Mouse (Mus musculus): ENCODE measurements around the gene Igf1r. TPM values are rescaled to one million over a fixed set of nuclear protein-coding genes. Genes with fewer than 3 reads are reported as not detected.

The Igf1r gene
- polyA plus RNA-seq, 1 experiment from 2014 or later = 28.5 TPM

- no peaks in the 10 kb centered on the region for H3K9me3 ChIP-seq
- no peak overlapping the region for H3K4me2 ChIP-seq (replicated peaks)
- peaks cover 12% of the 10 kb centered on the region; the same call in 1 of the 2 replicates for H3K36me3 ChIP-seq
- no peak overlapping the region for H3K27ac ChIP-seq (replicated peaks)
- WGBS = 71% methylated on average over 6 of the region's 6 CpGs
- no peak overlapping the region for H3K4me3 ChIP-seq
- no peaks in the 10 kb centered on the region for H3K27me3 ChIP-seq
- no peak overlapping the region for H3K9ac ChIP-seq (replicated peaks)
- ATAC-seq (replicated peaks) = no peak
- H3K4me1 ChIP-seq = peaks cover 15% of the 10 kb centered on the region; the same call in 1 of the 2 replicates
Observed at GRCm38 (mm10) chr7:68012123-68012474, 59.5 kb downstream of the Igf1r start.

- no peak overlapping the region for H3K9ac ChIP-seq (replicated peaks)
- no peaks in the 10 kb centered on the region for H3K27me3 ChIP-seq
- H3K9me3 ChIP-seq = no peaks in the 10 kb centered on the region
- peaks cover 7% of the 10 kb centered on the region; the same call in 1 of the 2 replicates for H3K36me3 ChIP-seq
- peaks cover 15% of the 10 kb centered on the region; the same call in 1 of the 2 replicates for H3K4me1 ChIP-seq
- no peak overlapping the region for H3K4me3 ChIP-seq
- H3K4me2 ChIP-seq (replicated peaks) = no peak overlapping the region
- no peak for ATAC-seq (replicated peaks)
- 83% methylated on average over 3 of the region's 3 CpGs for whole genome bisulfite sequencing
- H3K27ac ChIP-seq (replicated peaks) = no peak overlapping the region
Observed at GRCm38 (mm10) chr7:68014495-68014894, 61.9 kb downstream of the Igf1r start.

GRCm38 (mm10) chr7:68015404-68015803 is 62.8 kb downstream of the Igf1r start:
- no peaks in the 10 kb centered on the region for H3K9me3 ChIP-seq
- no peak for ATAC-seq (replicated peaks)
- H3K36me3 ChIP-seq = peaks cover 7% of the 10 kb centered on the region; the same call in 1 of the 2 replicates
- WGBS = 99% methylated on average over 3 of the region's 3 CpGs
- H3K4me2 ChIP-seq (replicated peaks) = no peak overlapping the region
- H3K27ac ChIP-seq (replicated peaks) = no peak overlapping the region
- no peak overlapping the region for H3K4me3 ChIP-seq
- H3K4me1 ChIP-seq = peaks cover 15% of the 10 kb centered on the region; the same call in 1 of the 2 replicates
- H3K27me3 ChIP-seq = no peaks in the 10 kb centered on the region
- H3K9ac ChIP-seq (replicated peaks) = no peak overlapping the region

GRCm38 (mm10) chr7:68018038-68018437 is 65.4 kb downstream of the Igf1r start:
- no peaks in the 10 kb centered on the region for H3K9me3 ChIP-seq
- WGBS = 79% methylated on average over 4 of the region's 4 CpGs
- no peak overlapping the region for H3K9ac ChIP-seq (replicated peaks)
- H3K36me3 ChIP-seq = peaks cover 7% of the 10 kb centered on the region; the same call in 1 of the 2 replicates
- no peak overlapping the region for H3K4me2 ChIP-seq (replicated peaks)
- H3K27me3 ChIP-seq = no peaks in the 10 kb centered on the region
- no peaks in the 10 kb centered on the region for H3K4me1 ChIP-seq
- ATAC-seq (replicated peaks) = no peak
- no peak overlapping the region for H3K27ac ChIP-seq (replicated peaks)
- H3K4me3 ChIP-seq = no peak overlapping the region

GRCm38 (mm10) chr7:68020556-68020955 is 67.9 kb downstream of the Igf1r start:
- H3K9me3 ChIP-seq = no peaks in the 10 kb centered on the region
- H3K36me3 ChIP-seq = peaks cover 7% of the 10 kb centered on the region; the same call in 1 of the 2 replicates
- no peak overlapping the region for H3K4me3 ChIP-seq
- peaks cover 6% of the 10 kb centered on the region for H3K4me1 ChIP-seq
- no peaks in the 10 kb centered on the region for H3K27me3 ChIP-seq
- no peak overlapping the region for H3K27ac ChIP-seq (replicated peaks)
- H3K4me2 ChIP-seq (replicated peaks) = no peak overlapping the region
- WGBS = 88% methylated on average over 2 of the region's 2 CpGs
- ATAC-seq (replicated peaks) = no peak
- H3K9ac ChIP-seq (replicated peaks) = no peak overlapping the region

- no peak overlapping the region for H3K9ac ChIP-seq (replicated peaks)
- H3K27ac ChIP-seq (replicated peaks) = no peak overlapping the region
- no peak overlapping the region for H3K4me3 ChIP-seq
- ATAC-seq (replicated peaks) = no peak
- WGBS = 79% methylated on average over 2 of the region's 2 CpGs
- peaks cover 16% of the 10 kb centered on the region for H3K4me1 ChIP-seq
- no peaks in the 10 kb centered on the region for H3K9me3 ChIP-seq
- H3K4me2 ChIP-seq (replicated peaks) = no peak overlapping the region
- no peaks in the 10 kb centered on the region for H3K27me3 ChIP-seq
- no peaks in the 10 kb centered on the region; the same call in 1 of the 2 replicates for H3K36me3 ChIP-seq
Observed at GRCm38 (mm10) chr7:68021741-68022140, 69.1 kb downstream of the Igf1r start.

GRCm38 (mm10) chr7:68022188-68022587 is 69.6 kb downstream of the Igf1r start:
- 88% methylated on average over 6 of the region's 6 CpGs for whole genome bisulfite sequencing
- Histone ChIP-seq H3K27ac (replicated peaks) (no peak overlapping the region), H3K36me3 (no peaks in the 10 kb centered on the region; the same call in 1 of the 2 replicates), H3K4me2 (replicated peaks) (no peak overlapping the region), H3K4me3 (no peak overlapping the region), H3K9me3 (no peaks in the 10 kb centered on the region), H3K4me1 (peaks cover 16% of the 10 kb centered on the region), H3K9ac (replicated peaks) (no peak overlapping the region), H3K27me3 (no peaks in the 10 kb centered on the region)
- ATAC-seq (replicated peaks) = no peak

GRCm38 (mm10) chr7:68023882-68024281 is 71.3 kb downstream of the Igf1r start:
- H3K9ac ChIP-seq (replicated peaks) = no peak overlapping the region
- no peak overlapping the region for H3K4me3 ChIP-seq
- no peak for ATAC-seq (replicated peaks)
- no peak overlapping the region for H3K4me2 ChIP-seq (replicated peaks)
- H3K36me3 ChIP-seq = no peaks in the 10 kb centered on the region; the same call in 1 of the 2 replicates
- H3K27me3 ChIP-seq = no peaks in the 10 kb centered on the region
- 91% methylated on average over 4 of the region's 4 CpGs for WGBS
- no peaks in the 10 kb centered on the region for H3K9me3 ChIP-seq
- H3K27ac ChIP-seq (replicated peaks) = no peak overlapping the region
- peaks cover 16% of the 10 kb centered on the region for H3K4me1 ChIP-seq

- no peak overlapping the region for H3K4me2 ChIP-seq (replicated peaks)
Observed at GRCm38 (mm10) chr7:68024625-68025024, 72.0 kb downstream of the Igf1r start.

GRCm38 (mm10) chr7:68025396-68025795 is 72.8 kb downstream of the Igf1r start:
- Histone ChIP-seq H3K27ac (replicated peaks) (no peak overlapping the region), H3K27me3 (no peaks in the 10 kb centered on the region), H3K9ac (replicated peaks) (no peak overlapping the region), H3K9me3 (no peaks in the 10 kb centered on the region), H3K4me3 (no peak overlapping the region), H3K36me3 (no peaks in the 10 kb centered on the region; the same call in 1 of the 2 replicates), H3K4me1 (peaks cover 27% of the 10 kb centered on the region), H3K4me2 (replicated peaks) (no peak overlapping the region)
- no peak for ATAC-seq (replicated peaks)
- WGBS = 66% methylated on average over 3 of the region's 3 CpGs

More at GRCm38 (mm10) chr7:68024625-68025024, 72.0 kb downstream of the Igf1r start:
- H3K4me1 ChIP-seq = peaks cover 19% of the 10 kb centered on the region
- H3K36me3 ChIP-seq = no peaks in the 10 kb centered on the region; the same call in 1 of the 2 replicates
- no peaks in the 10 kb centered on the region for H3K27me3 ChIP-seq
- no peak overlapping the region for H3K9ac ChIP-seq (replicated peaks)
- WGBS = 70% methylated on average over 4 of the region's 4 CpGs
- H3K9me3 ChIP-seq = no peaks in the 10 kb centered on the region
- H3K27ac ChIP-seq (replicated peaks) = no peak overlapping the region
- H3K4me3 ChIP-seq = no peak overlapping the region
- no peak for ATAC-seq (replicated peaks)

- WGBS = 57% methylated on average over 9 of the region's 9 CpGs
- H3K4me2 ChIP-seq (replicated peaks) = no peak overlapping the region
- peak overlapping the region; percentile 6; the same call in 1 of the 2 replicates for H3K27ac ChIP-seq (replicated peaks)
- H3K4me3 ChIP-seq = no peak overlapping the region
- no peaks in the 10 kb centered on the region for H3K9me3 ChIP-seq
- H3K27me3 ChIP-seq = no peaks in the 10 kb centered on the region
- peaks cover 34% of the 10 kb centered on the region for H3K4me1 ChIP-seq
- peak; percentile 41; the same call in 1 of the 2 replicates for ATAC-seq (replicated peaks)
- H3K9ac ChIP-seq (replicated peaks) = no peak overlapping the region
- no peaks in the 10 kb centered on the region; the same call in 1 of the 2 replicates for H3K36me3 ChIP-seq
Observed at GRCm38 (mm10) chr7:68026076-68026475, 73.4 kb downstream of the Igf1r start.

- H3K36me3 ChIP-seq = no peaks in the 10 kb centered on the region; the same call in 1 of the 2 replicates
- H3K9me3 ChIP-seq = no peaks in the 10 kb centered on the region
- H3K27ac ChIP-seq (replicated peaks) = no peak overlapping the region
- no peak overlapping the region for H3K4me3 ChIP-seq
- 80% methylated on average over 4 of the region's 4 CpGs for WGBS
- H3K4me2 ChIP-seq (replicated peaks) = no peak overlapping the region
- ATAC-seq (replicated peaks) = no peak
- H3K9ac ChIP-seq (replicated peaks) = no peak overlapping the region
- peaks cover 35% of the 10 kb centered on the region for H3K4me1 ChIP-seq
- no peaks in the 10 kb centered on the region for H3K27me3 ChIP-seq
Observed at GRCm38 (mm10) chr7:68028167-68028566, 75.5 kb downstream of the Igf1r start.

- WGBS = 22% methylated on average over 9 of the region's 9 CpGs
- no peak overlapping the region for H3K27ac ChIP-seq (replicated peaks)
- no peak overlapping the region for H3K4me3 ChIP-seq
- H3K9ac ChIP-seq (replicated peaks) = no peak overlapping the region
- H3K4me2 ChIP-seq (replicated peaks) = no peak overlapping the region
- no peaks in the 10 kb centered on the region for H3K9me3 ChIP-seq
- peaks cover 26% of the 10 kb centered on the region for H3K4me1 ChIP-seq
- no peaks in the 10 kb centered on the region for H3K36me3 ChIP-seq
- no peaks in the 10 kb centered on the region for H3K27me3 ChIP-seq
- no peak for ATAC-seq (replicated peaks)
Observed at GRCm38 (mm10) chr7:68030846-68031245, 78.2 kb downstream of the Igf1r start.

All from forebrain, embryonic 15.5 days (tissue).